Mouse (Mus musculus): Measurements from ENCODE around the gene Rbpj. TPM values are rescaled to one million over a fixed set of nuclear protein-coding genes. Genes with fewer than 3 reads are reported as not detected.
A peak's percentile ranks its signal among the peaks of the same experiment; 100 is the strongest.
"Not testable (repeated sequence)": the region's sequence is repeated elsewhere in the genome, so short reads cannot be mapped to it uniquely, and the experiment has no call there.

The Rbpj gene
- polyA plus RNA-seq, 1 experiment from 2014 or later = 28.1 TPM

- not testable (repeated sequence) for DNase-seq (ENCODE audit: low spot score)
Observed at GRCm38 (mm10) chr5:53550329-53550728, 84.4 kb downstream of the Rbpj start.

DNA sequence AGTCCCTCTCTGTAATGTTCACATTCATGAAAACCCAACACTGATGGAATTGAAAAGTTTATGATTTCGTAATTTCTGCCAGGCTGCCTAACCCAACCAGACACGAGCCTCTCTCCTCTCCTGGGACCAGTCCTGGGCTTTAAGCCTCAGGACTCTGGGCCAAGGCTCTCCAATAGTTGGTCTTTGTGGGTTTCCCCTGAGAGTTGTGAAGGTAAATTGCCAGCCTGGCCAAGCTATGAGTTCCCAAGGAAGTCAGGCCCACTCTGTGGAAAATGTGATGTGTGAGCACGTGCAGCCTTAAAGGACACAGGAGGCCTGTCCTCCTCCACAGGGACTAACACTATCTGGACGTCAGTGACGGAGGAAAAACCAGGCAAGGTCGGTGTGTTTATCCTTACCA is 85.4 kb downstream of the Rbpj start:
- DNase-seq (ENCODE audit: low spot score) = no peak

DNA sequence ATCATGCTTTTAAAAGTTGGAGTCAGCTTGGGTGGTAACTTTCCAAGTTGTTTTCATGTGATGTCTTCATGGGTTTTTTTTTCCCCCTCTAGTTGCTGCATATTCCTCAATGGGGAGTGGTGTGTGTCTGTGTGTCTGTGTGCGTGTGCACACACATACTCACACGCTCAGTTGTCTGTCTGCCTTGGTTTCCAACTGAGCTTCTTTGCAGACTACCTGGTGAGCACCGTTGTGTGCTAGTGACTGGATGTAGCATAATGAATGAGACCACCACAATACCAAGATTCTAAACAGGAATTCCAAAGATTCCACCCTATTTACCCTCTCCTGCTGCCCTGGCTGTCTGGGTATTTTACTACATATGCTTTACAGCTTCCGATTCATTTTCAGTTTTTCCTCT is 86.0 kb downstream of the Rbpj start:
- no peak for DNase-seq (ENCODE audit: low spot score)

- no peak for DNase-seq (ENCODE audit: low spot score)
Observed at GRCm38 (mm10) chr5:53553281-53553680, 87.3 kb downstream of the Rbpj start.

DNA sequence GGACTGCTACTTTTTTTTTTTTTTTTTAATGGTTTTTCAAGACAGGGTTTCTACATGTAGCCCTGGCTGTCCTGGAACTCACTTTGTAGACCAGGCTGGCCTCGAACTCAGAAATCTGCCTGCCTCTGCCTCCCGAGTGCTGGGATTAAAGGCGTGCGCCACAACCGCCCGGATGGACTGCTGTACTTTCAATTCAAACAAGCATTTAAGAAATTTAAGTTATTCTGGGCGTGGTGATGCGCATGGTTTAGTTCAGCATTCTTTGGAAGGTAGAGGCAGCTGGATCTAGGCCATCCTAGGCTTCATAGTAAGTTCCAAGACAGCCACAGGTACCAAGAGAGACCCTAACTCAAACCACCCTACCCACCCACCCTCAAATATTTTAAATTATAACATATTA is 88.2 kb downstream of the Rbpj start:
- no peak for DNase-seq (ENCODE audit: low spot score)

- DNase-seq (ENCODE audit: low spot score) = no peak
Observed at GRCm38 (mm10) chr5:53554926-53555325, 89.0 kb downstream of the Rbpj start.

DNA sequence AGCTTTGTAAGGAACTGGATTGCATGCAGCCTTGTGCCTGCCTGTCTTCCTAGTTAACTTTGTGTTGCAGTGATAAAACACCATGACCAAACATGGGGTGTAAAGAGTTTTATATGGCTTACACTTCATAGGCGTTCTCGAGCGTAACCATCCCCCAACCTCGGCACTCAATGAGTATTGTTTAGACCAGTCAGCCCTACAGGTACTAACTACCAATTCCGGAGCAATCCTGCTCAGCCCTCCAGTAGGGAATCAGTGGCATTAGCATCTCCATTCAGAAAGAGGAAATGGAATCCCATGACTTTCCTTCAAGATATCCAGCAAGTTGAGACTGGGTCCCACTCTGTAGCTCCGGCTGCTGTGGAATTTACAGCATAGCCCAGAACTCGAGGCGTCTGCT is 89.5 kb downstream of the Rbpj start:
- no peak for DNase-seq (ENCODE audit: low spot score)

DNA sequence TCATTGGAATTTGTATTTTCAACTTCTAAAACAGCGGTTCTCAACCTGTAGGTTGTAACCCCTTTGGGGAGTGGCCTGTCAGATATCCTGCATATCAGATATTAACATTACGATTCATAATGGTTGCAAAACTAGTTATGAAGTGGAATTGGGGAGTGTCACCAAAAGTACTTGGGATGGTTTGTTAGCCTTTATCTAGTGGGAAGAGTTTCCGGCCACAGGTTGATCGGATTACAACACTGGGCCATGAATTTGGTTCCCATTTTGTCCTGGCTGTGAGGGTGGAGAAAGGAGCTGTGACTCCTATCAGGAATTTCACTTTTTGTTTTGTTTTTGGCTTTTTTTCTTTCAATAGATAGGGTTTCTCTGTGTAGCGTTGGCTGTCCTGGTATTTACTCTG is 90.0 kb downstream of the Rbpj start:
- DNase-seq (ENCODE audit: low spot score) = no peak

GRCm38 (mm10) chr5:53557544-53558260 is 91.8 kb downstream of the Rbpj start:
- no peak for DNase-seq (ENCODE audit: low spot score)

- DNase-seq (ENCODE audit: low spot score) = no peak
Observed at GRCm38 (mm10) chr5:53561160-53561559, 95.2 kb downstream of the Rbpj start.

- no peak for DNase-seq (ENCODE audit: low spot score)
Observed at GRCm38 (mm10) chr5:53564309-53564708, 98.4 kb downstream of the Rbpj start.

- no peak for DNase-seq (ENCODE audit: low spot score)
Observed at GRCm38 (mm10) chr5:53565213-53565794, 99.4 kb downstream of the Rbpj start.

GRCm38 (mm10) chr5:53566485-53567083 is 100.6 kb downstream of the Rbpj start:
- peak; percentile 4 for DNase-seq (ENCODE audit: low spot score)

DNA sequence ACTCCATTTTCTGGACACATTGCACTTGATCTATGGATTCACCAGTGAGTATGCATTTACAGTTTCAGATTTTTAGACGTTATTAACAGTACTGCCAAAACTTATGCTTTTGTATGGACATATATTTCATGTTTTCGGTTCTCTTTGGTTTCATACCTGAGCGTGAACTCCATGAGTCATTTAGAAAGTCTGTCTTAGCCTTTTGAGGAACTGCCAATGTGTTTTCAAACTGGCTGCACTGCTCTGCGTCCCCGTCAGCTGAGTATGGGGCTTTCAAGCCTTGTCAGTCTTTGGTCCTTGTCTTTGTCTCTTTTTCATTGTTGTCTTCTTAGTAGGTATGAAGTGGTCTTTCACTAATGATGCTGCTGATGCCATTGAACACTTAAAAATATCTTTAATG is 106.5 kb downstream of the Rbpj start:
- no peak for DNase-seq (ENCODE audit: low spot score)

DNA sequence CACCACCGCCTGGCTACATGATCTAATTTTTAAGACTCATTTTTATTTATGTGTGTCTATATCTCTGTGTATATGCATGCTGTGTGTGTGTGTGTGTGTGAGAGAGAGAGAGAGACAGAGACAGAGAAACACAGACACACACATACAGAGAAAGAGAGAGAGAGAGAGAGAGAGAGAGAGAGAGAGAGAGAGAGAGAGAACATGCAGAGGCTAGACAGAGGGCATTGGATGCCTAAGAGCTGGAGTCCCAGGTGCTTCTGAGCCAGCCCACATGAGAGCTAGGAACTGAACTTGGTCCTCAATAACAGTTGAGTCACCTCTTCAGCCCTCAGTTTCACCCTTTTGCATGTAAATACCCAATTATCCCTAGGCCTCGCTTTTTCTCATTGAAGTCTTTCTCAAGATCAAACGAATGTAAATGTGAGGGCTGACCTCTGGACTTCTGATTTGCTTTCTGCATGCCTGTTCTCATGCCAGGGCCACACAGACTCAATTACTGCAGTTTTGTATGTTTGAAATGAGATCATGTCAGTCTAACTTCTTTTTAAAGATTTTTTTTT is 109.0 kb downstream of the Rbpj start:
- DNase-seq (ENCODE audit: low spot score) = no peak

DNA sequence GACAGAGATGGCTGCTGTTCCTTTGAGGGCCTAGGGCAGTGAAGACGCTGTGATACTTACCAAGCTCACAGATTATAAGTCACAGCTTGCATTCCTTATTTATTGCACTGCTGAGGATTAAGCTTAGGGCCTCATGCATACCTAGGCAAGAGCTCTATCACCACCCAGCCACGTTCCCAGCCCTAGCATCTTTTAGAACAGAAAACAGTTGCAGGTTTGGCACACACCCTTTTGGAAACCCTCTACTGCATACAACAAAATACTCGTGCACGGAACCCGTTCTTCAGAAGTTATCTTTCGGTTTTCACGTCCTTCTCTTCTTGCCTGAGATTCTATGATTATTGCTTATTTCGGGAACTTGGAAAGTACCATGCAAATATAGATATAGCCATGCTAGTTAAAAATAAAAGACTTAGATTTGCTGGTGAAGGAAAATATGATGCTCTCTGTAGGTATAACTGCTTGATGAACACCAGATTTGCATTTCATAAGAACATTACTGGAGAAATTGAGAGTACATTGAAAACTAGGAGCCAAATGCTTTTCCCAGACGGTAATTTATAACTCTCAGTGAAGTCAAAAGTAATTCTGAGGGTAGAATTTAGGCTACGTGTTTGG is 111.4 kb downstream of the Rbpj start:
- DNase-seq (ENCODE audit: low spot score) = no peak

DNA sequence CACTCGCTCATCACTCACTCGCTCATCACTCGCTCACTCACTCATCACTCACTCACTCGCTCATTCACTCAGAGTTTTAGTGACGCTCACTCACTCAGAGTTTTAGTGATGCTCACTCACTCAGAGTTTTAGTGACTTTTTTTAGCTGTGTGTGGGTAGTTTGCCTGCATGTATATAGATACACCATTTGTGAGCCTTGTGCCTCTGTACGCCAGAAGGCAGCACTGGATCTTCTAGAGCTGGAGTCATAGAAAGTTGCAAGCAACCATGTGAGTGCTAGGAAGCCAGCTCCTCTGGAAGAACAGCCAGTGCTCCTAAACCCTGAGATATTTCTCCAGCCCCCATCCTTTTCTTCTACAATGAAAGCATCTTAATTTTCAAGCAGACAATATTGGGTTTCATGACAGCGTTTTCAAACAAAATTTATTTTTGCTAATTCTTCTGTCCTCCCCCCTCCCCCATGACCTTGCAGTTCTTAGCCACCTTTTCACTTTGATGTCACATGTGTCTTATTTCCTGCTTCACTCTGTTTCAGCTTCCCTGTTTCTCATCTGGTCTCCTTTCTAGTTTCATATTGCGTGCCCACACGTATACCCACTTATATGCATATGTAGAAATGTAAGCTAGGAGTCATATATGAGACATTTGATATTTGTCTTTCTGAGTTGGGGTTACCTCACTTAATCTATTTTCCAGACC is 118.3 kb downstream of the Rbpj start:
- DNase-seq (ENCODE audit: low spot score) = peak; percentile 48

DNA sequence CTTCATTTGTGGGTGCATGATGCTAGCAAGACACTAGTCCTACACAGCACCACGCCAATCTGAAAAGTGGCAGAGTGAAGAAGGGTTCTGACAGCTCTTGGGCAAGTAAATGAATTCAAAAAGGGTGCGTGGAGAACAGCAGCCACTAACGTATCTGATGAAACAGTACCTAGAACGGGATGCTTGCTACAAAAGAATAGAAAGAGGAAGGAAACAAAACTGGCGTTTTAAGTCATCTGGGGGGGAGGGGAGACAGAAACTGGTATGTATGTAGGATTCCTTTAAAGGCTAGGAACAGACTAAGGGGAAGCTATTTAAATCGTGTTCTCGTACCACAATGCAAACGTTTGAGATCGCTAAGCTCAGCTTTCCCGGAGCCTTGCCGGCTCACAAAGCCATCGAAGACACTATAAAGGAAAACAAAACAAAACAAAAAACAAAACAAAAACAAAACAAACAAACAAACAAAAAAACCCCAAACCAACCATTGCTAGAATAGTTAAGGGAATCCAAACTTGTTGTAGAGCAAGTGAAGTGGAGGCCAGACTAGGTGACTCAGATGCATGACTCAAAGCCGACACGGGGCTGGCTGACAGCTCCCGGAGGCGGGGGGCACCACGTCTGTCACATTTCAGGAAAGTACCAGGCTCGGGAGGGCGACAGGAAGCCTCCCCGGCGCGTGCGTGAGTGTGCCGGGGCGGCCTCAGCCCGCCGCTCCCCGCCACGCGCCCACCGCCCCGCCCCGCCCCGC is 122.6 kb downstream of the Rbpj start:
- peak; percentile 60 for DNase-seq (ENCODE audit: low spot score)

DNA sequence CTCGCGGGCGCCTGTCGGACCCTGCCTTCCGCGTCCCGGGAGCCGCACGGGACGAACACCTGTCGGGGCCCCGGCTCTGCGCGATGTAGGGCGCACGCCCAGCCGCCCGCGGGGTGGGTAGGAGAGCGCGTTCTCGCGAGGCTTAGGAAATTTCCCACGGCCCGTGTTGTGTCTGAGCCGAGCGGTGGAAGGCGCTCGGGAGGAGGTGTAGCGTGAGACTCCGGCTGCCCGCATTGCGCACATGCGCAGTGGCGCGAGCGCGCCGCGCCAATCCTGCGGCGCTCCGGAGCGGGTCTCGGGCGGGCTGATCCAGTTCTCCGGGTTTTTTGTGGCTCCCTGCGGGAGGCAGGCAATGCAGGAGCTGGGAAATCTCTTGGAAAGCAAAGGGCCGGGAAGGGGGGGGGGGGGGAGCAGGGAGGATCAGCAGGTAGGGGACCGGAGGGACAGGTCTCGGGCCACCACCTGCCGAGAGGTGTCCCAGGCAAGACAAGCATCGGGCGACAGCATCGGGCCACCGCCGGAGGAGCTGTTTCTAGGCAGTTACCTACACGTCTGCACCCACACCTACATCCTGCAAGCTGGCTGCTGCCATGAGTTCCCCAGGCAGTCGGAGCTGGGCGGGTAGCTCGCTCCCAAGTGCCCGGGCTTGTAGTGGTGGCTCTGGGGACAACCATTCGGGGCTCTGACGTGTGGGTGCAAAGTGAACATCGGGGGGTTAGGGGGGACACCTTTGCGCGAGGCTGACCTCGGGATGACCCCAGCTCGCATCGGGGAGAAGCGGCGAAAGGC is 123.4 kb downstream of the Rbpj start:
- DNase-seq (ENCODE audit: low spot score) = peak; percentile 97
